Mouse (Mus musculus) cerebellum, postnatal 25 days (tissue): ENCODE measurements at regions not wholly inside any gene's neighbourhood (a gene's known extent, or its start where the extent isn't known, plus 50 kb on each side); places are given as distances from the start of the nearest gene placed in this dataset.

Experiments used
- DNase-seq, 2 experiments: peaks; one replicate each; pipeline ENCODE4 v3.0.0; 2021; ENCODE audit warnings: mixed read lengths in 2 of 2

GRCm38 (mm10) chr4:27715696-27716095, 1097.2 kb upstream of the Epha7 start:
- DNase-seq, result no peak

- DNase-seq, result peak; percentile 7 to 18
These were observed 1085.2 kb upstream of the Epha7 start for GRCm38 (mm10) chr4:27727761-27728160.

GRCm38 (mm10) chr4:27734143-27734542, 1078.8 kb upstream of the Epha7 start:
- no peak for DNase-seq

GRCm38 (mm10) chr4:27781874-27782273, 1031.1 kb upstream of the Epha7 start:
- peak in 1 of 2 experiments; percentile 4 for DNase-seq

GRCm38 (mm10) chr4:27787070-27787469, 1025.9 kb upstream of the Epha7 start:
- no peak for DNase-seq
